Mouse (Mus musculus) kidney, adult 11 months (tissue): ENCODE measurements around the gene Usp35.
A peak's percentile ranks its signal among the peaks of the same experiment; 100 is the strongest.

Experiments used
- DNase-seq: peaks from one replicate; pipeline ENCODE4 v3.0.0; 2022

The Usp35 gene

GRCm38 (mm10) chr7:97346111-97346821 lies 14.4 kb upstream of the Usp35 start:
- DNase-seq = no peak

GRCm38 (mm10) chr7:97345229-97345871 lies 13.5 kb upstream of the Usp35 start:
- DNase-seq = no peak

- DNase-seq = no peak
Observed at GRCm38 (mm10) chr7:97344655-97345054, 12.8 kb upstream of the Usp35 start.

- no peak for DNase-seq
Observed at GRCm38 (mm10) chr7:97342961-97343360, 11.1 kb upstream of the Usp35 start.

GRCm38 (mm10) chr7:97340907-97341849 lies 9.4 kb upstream of the Usp35 start:
- no peak for DNase-seq

GRCm38 (mm10) chr7:97339623-97340022 lies 7.8 kb upstream of the Usp35 start:
- no peak for DNase-seq

- no peak for DNase-seq
Observed at GRCm38 (mm10) chr7:97338593-97338992, 6.8 kb upstream of the Usp35 start.

- no peak for DNase-seq
Observed at GRCm38 (mm10) chr7:97336678-97337077, 4.9 kb upstream of the Usp35 start.

- DNase-seq = no peak
Observed at GRCm38 (mm10) chr7:97334406-97334805, 2.6 kb upstream of the Usp35 start.

- no peak for DNase-seq
Observed at GRCm38 (mm10) chr7:97333113-97333898, 1.5 kb upstream of the Usp35 start.

GRCm38 (mm10) chr7:97332667-97333041 lies 834 bp upstream of the Usp35 start:
- DNase-seq = no peak

- peak; percentile 11 for DNase-seq
Observed at GRCm38 (mm10) chr7:97330931-97331645, 732 bp downstream of the Usp35 start.

- DNase-seq = no peak
Observed at GRCm38 (mm10) chr7:97329676-97330075, 2.1 kb downstream of the Usp35 start.

- no peak for DNase-seq
Observed at GRCm38 (mm10) chr7:97328891-97329588, 2.8 kb downstream of the Usp35 start.

- no peak for DNase-seq
Observed at GRCm38 (mm10) chr7:97327376-97327775, 4.4 kb downstream of the Usp35 start.

- no peak for DNase-seq
Observed at GRCm38 (mm10) chr7:97325156-97325985, 6.4 kb downstream of the Usp35 start.

- no peak for DNase-seq
Observed at GRCm38 (mm10) chr7:97324342-97324741, 7.5 kb downstream of the Usp35 start.

- no peak for DNase-seq
Observed at GRCm38 (mm10) chr7:97317706-97318105, 14.1 kb downstream of the Usp35 start.

GRCm38 (mm10) chr7:97315656-97316055 lies 16.2 kb downstream of the Usp35 start:
- no peak for DNase-seq

- DNase-seq = no peak
Observed at GRCm38 (mm10) chr7:97314646-97315045, 17.2 kb downstream of the Usp35 start.
